Mouse (Mus musculus) erythroid progenitor cell, adult 5-6 weeks (primary cell): ENCODE measurements around the gene Cpne5. TPM values are rescaled to one million over a fixed set of nuclear protein-coding genes. Genes with fewer than 3 reads are reported as not detected.

ENCODE experiments used
- ATAC-seq: replicated peaks from 2 replicates; pipeline ENCODE4 v1.8.0; 2016; ENCODE audit warnings: moderate number of reproducible peaks, mild to moderate bottlenecking, moderate TSS enrichment, inconsistent platforms; ENCODE audit not compliant: poor library complexity, low FRiP score, severe bottlenecking
- total RNA-seq, 2 experiments: library from RNA; stranded (forward) in 1 of 2; stranded (reverse) in 1 of 2; fragments of 150-400 nt in 1 of 2; fragments of 186-747, 209-891 nt in 1 of 2; gene quantifications; 2 replicates each; pipeline versions ENCODE4 v1.2.3 to v1.2.4; 2015 to 2017; ENCODE audit warnings: low replicate concordance in 2 of 2

Cpne5 gene
- total RNA-seq, 2 experiments from 2014 or later = not detected

DNA sequence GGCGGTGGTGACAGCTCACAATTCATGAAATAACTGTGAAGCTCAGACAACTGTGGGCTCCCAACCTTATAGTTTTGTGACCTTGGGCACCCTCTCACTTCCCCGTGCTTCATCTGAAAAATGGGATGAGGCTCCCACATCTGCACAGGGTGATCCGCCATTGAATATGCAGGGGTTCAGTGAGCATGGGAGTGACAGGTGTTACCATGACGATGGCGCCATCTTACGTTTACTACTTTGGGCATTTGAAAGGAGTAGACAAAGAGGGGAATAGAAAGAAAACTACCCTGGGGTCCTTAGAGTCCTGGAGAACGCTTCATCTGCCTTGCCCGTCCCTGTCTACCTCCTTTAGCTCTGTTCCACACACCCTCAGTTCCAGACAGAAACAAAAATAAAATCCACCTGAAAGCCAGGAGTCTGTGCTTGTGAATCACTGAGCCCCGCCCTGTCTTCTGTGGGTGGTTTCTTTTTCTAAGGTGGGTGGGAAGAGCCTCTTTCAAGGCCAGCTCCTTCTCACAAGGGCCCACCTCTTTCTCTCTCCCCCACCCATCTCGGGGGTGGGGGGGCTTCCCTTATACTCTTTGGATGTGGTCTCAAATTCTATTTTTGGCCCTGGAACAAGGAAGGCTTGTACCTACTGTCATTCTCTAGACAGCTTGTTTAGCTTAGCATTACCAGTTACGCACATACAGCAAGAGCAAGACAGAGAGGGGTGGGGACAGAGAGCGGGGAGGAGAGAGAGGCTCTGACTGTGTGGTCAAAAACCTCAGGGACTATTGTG is 82.4 kb downstream of the Cpne5 start:
- ATAC-seq = no peak

DNA sequence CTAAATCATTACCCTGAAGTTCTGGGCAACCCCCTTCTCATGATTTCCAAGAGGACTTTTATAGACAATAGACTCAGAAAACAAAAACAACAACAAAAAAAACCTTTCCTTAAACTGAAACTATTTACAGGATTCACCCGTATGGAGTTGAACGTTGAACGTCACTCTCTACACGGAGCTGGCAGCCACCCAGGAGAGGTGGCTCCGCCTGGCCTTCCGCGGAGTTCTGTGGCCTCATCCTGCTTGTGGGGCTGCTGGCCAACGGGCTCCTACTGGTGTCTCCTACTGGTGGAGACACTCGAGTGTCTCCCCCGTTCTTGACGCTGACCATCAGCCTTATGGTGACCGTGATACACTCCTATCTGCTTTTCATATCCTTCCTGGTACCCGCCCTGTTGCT is 83.7 kb downstream of the Cpne5 start:
- ATAC-seq = no peak

DNA sequence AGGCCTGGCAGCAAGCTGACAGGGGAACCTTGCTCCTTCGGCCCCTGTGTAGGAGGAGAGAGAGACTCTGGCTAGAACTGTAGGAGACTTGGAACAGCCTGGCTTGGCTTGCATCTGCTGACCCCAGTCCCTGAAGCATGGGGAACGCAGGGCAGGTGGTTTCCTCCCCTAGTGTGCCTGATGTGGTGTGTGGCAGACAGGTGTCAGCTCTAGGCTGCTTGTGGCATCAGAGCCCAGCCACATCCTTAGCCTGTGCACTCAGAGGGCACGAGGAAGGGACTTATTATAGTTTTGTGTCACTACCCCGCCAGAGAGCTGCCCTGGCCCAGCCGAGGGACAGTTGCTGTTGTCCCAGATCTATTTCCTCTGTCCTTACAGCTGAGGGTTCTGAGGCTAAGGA is 85.4 kb downstream of the Cpne5 start:
- no peak for ATAC-seq

DNA sequence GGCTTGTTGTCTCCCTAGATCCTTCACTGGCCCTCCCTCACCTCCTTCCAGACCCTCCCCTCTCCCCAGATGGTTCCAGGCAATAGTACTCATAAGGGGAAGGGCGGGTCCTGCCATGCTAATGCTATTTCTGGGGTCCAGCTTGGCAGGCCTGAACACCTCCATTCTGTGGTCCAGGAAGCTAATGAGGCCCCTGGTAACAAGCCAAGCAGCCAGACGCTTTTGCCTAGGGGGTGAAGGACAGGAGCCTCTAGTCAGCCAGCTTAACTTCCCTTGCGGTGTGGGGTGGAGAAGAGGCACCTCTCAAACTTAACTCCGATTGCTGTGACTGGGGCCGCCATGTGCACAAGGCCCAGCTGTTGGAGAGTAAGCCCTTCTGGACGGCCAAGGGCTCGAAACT is 88.2 kb downstream of the Cpne5 start:
- ATAC-seq = no peak

DNA sequence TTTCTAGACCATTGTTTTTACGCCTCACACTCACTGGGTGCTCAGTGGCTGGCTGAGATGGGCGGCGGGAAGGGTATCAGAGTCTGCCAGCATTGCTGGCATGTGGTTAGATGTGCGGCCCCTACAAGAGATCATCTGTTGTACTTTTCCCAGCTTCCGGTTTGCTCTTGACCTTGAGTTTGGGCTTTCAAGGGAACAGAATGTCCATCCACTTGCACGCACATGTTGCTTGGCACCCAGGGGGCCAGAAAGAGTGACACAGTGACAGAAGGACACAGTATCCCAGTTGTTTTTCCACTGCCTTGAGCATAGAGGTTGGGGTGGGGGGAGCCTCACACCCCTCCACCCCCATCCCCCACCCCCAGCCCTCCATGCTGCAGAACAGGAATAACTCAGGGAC is 90.2 kb downstream of the Cpne5 start:
- ATAC-seq = no peak

- no peak for ATAC-seq
Measured at GRCm38 (mm10) chr17:29147273-29147672, 90.7 kb downstream of the Cpne5 start.

DNA sequence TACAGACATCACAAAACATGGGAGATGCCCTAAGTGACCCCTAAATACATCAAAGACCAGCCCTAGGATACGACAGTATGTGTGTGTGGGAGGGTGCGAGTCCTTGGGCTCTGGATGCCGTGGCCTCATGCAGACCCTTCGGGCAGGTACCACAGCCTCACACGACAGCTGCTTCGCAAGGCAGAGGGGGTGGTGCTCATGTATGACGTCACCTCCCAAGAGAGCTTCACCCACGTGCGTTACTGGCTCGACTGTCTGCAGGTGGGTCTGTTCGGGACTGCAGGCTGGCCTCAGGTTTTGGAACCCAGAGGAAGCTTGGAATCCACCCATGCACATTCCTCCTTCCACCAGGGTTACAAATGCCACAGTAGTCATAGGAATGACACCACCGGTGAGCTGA is 92.9 kb downstream of the Cpne5 start:
- no peak for ATAC-seq

DNA sequence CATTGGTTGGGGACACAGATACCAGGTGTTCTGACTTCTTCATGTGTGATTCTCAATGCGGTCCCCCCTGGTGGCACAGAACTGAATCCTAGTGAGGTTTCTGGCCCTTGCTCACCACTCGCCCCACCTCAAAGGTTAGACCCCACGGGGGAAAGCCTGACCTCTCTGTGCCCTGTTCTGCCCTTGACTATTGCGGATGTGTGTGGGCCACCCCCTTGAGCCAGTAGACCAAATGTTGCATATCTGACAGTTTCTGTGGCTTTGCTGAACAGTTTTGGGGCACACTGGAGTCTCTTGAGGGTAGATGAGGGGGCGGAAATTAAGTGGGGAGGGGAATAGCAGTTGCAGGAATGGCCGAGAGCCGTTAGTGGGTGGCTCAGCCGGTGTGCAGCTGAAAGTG is 94.7 kb downstream of the Cpne5 start:
- no peak for ATAC-seq

GRCm38 (mm10) chr17:29141577-29141976 is 96.4 kb downstream of the Cpne5 start:
- no peak for ATAC-seq

- no peak for ATAC-seq
Measured at GRCm38 (mm10) chr17:29137906-29138305, 100.1 kb downstream of the Cpne5 start.

- no peak for ATAC-seq
Measured at GRCm38 (mm10) chr17:29136236-29136635, 101.7 kb downstream of the Cpne5 start.

- no peak for ATAC-seq
Measured at GRCm38 (mm10) chr17:29135066-29135465, 102.9 kb downstream of the Cpne5 start.

GRCm38 (mm10) chr17:29129341-29129740 is 108.6 kb downstream of the Cpne5 start:
- no peak for ATAC-seq

GRCm38 (mm10) chr17:29126561-29126960 is 111.4 kb downstream of the Cpne5 start:
- ATAC-seq = no peak

DNA sequence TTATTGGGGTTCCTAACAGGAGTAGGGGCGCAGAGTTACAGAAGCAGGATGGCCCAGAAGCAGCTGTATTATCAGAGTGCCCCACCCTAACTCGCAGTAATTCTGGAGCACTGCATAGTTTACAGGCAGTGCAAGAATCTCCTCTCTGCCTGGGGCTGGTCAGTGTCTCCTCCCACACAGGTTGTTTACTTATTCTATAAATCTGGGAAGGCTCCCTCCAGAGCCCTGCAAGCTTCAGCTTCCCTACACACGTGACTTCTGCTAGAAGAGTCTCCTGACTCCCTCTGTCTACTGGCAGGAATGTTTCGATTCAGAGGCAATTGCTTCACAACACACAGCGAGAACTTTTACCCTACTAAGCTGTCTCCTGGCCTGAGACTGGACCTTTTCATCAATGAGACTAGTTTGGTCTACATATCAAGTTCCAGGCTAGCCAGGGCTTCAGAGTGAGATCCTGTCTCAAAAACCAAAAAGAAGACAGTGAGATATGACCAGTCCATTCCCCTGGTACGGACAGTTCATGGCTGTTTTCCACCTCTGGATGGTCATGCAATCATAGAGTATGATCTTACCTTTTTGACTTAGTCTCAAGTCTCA is 114.3 kb downstream of the Cpne5 start:
- ATAC-seq = no peak

DNA sequence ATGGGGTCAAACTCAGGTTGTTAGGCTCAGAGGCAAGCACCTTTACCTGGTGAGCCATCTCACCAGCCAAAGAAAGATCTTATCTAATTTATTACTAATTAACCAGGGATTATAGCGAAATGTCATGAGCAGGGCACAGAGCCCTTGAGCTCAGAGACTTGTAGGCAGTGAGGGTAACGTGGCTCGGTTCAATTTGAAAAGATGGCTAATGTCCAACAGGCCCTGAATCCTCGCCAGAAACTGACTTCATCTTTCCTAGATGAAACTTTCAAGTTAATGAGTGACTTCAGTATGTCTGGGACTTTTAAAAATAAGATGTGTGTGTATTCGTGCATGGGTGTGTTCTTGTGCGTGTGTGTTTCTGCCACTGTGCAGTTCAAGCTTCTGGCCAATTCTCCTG is 115.2 kb downstream of the Cpne5 start:
- no peak for ATAC-seq

- ATAC-seq = no peak
Measured at GRCm38 (mm10) chr17:29120666-29121065, 117.3 kb downstream of the Cpne5 start.

- no peak for ATAC-seq
Measured at GRCm38 (mm10) chr17:29118057-29118456, 119.9 kb downstream of the Cpne5 start.

DNA sequence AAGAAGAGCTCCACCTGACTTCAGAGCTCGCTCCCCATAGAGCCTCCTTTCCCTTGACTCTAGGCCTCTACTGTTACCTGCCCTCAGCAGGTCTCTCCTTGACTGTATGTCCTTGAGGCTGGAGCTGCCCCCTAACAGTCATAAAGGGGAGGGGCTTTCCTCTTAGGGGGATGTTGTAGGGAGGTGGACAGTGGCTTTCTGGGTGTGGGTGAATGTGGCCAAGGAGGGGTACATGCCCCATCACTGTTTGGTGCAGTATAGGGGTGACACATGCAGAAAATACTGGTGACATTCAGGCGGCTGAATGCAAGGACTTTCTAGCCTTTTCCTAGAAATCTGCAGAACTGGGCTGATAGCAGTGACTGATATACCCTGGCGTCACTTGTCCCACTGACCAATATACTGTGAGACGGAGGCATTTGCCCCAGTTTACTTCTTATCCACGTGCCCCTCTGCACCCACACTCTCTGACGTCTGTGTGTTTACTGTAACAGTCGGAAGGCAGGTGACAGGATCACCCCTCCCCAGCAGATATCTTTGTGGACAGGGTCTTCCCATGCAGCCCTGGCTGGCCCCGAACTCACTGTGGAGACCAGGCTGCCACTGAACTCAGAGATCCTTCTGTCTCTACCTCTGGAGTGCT is 120.8 kb downstream of the Cpne5 start:
- no peak for ATAC-seq

DNA sequence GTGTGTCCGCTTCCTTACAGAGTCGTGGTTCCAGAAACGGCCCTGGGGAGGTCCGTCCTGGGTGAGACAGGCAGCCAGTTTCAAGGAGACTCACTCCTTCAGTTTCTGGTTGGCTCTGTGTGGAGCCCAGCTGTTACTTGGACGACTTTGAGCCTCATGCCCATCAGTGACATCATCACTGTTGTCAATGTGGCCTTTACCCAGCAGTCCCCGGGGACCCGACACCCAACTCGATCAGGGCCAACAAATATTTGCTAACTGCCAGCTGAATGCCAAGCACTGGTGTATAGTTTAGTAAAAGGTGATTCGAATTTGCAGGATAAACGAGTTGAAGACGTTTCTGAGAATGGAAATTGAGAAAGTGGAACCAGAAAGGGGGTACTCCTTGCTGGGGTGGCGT is 121.9 kb downstream of the Cpne5 start:
- no peak for ATAC-seq
